Mouse (Mus musculus): ENCODE measurements at regions not wholly inside any gene's neighbourhood (a gene's known extent, or its start where the extent isn't known, plus 50 kb on each side); places are given as distances from the start of the nearest gene placed in this dataset.
"Not testable (repeated sequence)": the region's sequence is repeated elsewhere in the genome, so short reads cannot be mapped to it uniquely, and the experiment has no call there.

GRCm38 (mm10) chr14:83861736-83862135 is 581.6 kb upstream of the Pcdh17 start:
- DNase-seq = no peak

- no peak for DNase-seq
Measured at GRCm38 (mm10) chr14:83862653-83863052, 580.7 kb upstream of the Pcdh17 start.

GRCm38 (mm10) chr14:83886393-83886792 is 557.0 kb upstream of the Pcdh17 start:
- DNase-seq = no peak

- not testable (repeated sequence) for DNase-seq
Measured at GRCm38 (mm10) chr14:83900711-83901110, 542.7 kb upstream of the Pcdh17 start.

GRCm38 (mm10) chr14:83943101-83943500 is 500.3 kb upstream of the Pcdh17 start:
- DNase-seq = no peak

GRCm38 (mm10) chr14:83944176-83944575 is 499.2 kb upstream of the Pcdh17 start:
- no peak for DNase-seq

- DNase-seq = no peak
Measured at GRCm38 (mm10) chr14:83949696-83950095, 493.7 kb upstream of the Pcdh17 start.

- DNase-seq = peak; percentile 45
Measured at GRCm38 (mm10) chr14:83959111-83959510, 484.3 kb upstream of the Pcdh17 start.

GRCm38 (mm10) chr14:83983566-83983965 is 459.8 kb upstream of the Pcdh17 start:
- DNase-seq = no peak
